Mouse (Mus musculus) stomach, postnatal 0 days (tissue): ENCODE results near the gene Krtap5-4. TPM values are rescaled to one million over a fixed set of nuclear protein-coding genes. Genes with fewer than 3 reads are reported as not detected.
A peak's percentile ranks its signal among the peaks of the same experiment; 100 is the strongest.
"Not testable (repeated sequence)": the region's sequence is repeated elsewhere in the genome, so short reads cannot be mapped to it uniquely, and the experiment has no call there.

Experiments used
- ATAC-seq: fragments of 200-750 bp; cut with Nextera tagmentation; 2 replicates; pipeline ENCODE4 v1.8.0; 2017; ENCODE audit not compliant: low FRiP score, low TSS enrichment
- DNase-seq: peaks from one replicate; pipeline ENCODE4 v3.0.0-alpha.2; 2016; ENCODE audit warnings: low spot score
- H3K27ac ChIP-seq: fragments of 300-500 bp; sonication (generic); replicated peaks from 2 replicates; pipeline ENCODE4 v1.5.1; 2014; ENCODE audit warnings: mild to moderate bottlenecking, control low read depth
- H3K27me3 ChIP-seq: fragments of 300-500 bp; sonication (generic); 2 replicates; pipeline ENCODE4 v1.6.1; 2014; ENCODE audit warnings: low read length; ENCODE audit not compliant: control insufficient read depth, insufficient read depth
- H3K36me3 ChIP-seq: fragments of 300-500 bp; sonication (generic); 2 replicates; pipeline ENCODE4 v1.6.1; 2014; ENCODE audit warnings: low read length, mixed read lengths; ENCODE audit not compliant: control insufficient read depth, insufficient read depth
- H3K4me1 ChIP-seq: fragments of 300-500 bp; sonication (generic); replicated peaks from 2 replicates; pipeline ENCODE4 v1.6.1; 2014; ENCODE audit warnings: antibody characterized with exemption; ENCODE audit not compliant: control insufficient read depth, insufficient read depth
- H3K4me2 ChIP-seq: fragments of 300-500 bp; sonication (generic); replicated peaks from 2 replicates; pipeline ENCODE4 v1.6.1; 2014; ENCODE audit warnings: low read depth, mild to moderate bottlenecking, control low read depth, moderate library complexity
- H3K4me3 ChIP-seq: fragments of 300-500 bp; sonication (generic); 2 replicates; pipeline ENCODE4 v1.5.1; 2014; ENCODE audit warnings: low read depth, low read length, control low read depth
- H3K9ac ChIP-seq: fragments of 300-500 bp; sonication (generic); 2 replicates; pipeline ENCODE4 v1.6.1; 2014; ENCODE audit warnings: mild to moderate bottlenecking, low read length, control low read depth, mixed read lengths
- H3K9me3 ChIP-seq: fragments of 300-500 bp; sonication (generic); 2 replicates; pipeline ENCODE4 v1.6.1; 2016; ENCODE audit warnings: low read length; ENCODE audit not compliant: control insufficient read depth
- CTCF ChIP-seq: IDR thresholded peaks from 2 replicates; pipeline ENCODE4 v1.5.1; 2016; ENCODE audit warnings: antibody characterized with exemption, low read depth, mild to moderate bottlenecking, moderate library complexity
- EP300 ChIP-seq: optimal IDR thresholded peaks from 2 replicates; pipeline ENCODE3; 2016; ENCODE audit warnings: antibody characterized with exemption
- WGBS: fragments of 180-500 bp; shearing (Covaris S2); extraction: QIAGEN DNeasy Blood & Tissue Kit; methylation state at CpG from one replicate; pipeline ENCODE4 v1.1.7; 2014; 5-methylcytosine and 5-hydroxymethylcytosine counted together
- polyA plus RNA-seq: library from polyadenylated mRNA; unstranded; fragments of >200 nt; fragmentation: Nextera tagmentation; extraction: Ambion mirVana; gene quantifications from 2 replicates; pipeline ENCODE4 v1.2.1, GENCODE M21; 2015

Gene Krtap5-4
- polyA plus RNA-seq, 1 experiment from 2014 or later, result not detected

DNA sequence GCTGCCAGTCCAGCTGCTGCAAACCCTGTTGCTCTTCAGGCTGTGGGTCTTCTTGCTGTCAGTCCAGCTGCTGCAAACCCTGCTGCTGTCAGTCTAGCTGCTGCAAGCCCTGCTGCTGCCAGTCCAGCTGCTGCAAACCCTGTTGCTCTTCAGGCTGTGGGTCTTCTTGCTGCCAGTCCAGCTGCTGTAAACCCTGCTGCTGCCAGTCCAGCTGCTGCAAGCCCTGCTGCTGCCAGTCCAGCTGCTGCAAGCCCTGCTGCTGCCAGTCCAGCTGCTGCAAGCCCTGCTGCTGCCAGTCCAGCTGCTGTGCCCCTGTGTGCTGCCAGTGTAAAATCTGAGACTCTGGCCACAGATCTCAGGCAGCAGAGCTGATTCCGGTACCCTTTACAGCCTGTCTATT is 580 bp downstream of the Krtap5-4 start:
- H3K4me2 ChIP-seq, H3K4me3 ChIP-seq, DNase-seq, H3K36me3 ChIP-seq, H3K9ac ChIP-seq, H3K27ac ChIP-seq, H3K27me3 ChIP-seq, H3K4me1 ChIP-seq, ATAC-seq, H3K9me3 ChIP-seq: not testable (repeated sequence)
- 79% methylated on average over 1 of the region's 1 CpGs for WGBS

GRCm38 (mm10) chr7:142314600-142315285 is 11.4 kb downstream of the Krtap5-4 start:
- no peaks in the 10 kb centered on the region for H3K27me3 ChIP-seq
- WGBS, result 57% methylated on average over 5 of the region's 5 CpGs
- no peak overlapping the region for H3K9ac ChIP-seq
- H3K4me3 ChIP-seq, result no peak overlapping the region
- no peak for DNase-seq
- H3K27ac ChIP-seq, result no peak overlapping the region
- no peaks in the 10 kb centered on the region for H3K4me1 ChIP-seq
- no peaks in the 10 kb centered on the region for H3K9me3 ChIP-seq
- H3K4me2 ChIP-seq, result no peak overlapping the region
- no peaks in the 10 kb centered on the region for H3K36me3 ChIP-seq
- TF ChIP-seq EP300 (no peak), CTCF (no peak)
- ATAC-seq, result no peak

DNA sequence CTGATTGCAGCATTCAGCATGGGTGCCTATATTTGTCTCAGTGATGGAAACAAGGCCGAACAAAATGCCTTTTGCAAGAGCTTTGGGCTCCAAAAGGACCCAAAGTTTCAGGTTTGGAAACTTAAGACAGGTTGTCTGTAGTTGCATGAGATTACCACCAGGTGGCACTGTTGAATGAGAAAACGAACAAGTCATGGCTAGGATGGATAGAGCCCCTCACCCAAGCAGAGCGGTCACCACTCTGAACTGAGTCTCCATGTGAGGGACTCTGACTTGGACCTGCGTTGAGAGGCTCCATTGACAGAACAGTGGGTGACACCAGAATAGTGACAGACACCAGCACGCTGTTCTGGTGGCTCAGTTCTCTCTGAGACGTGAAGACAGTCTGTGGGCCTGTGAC is 13.2 kb downstream of the Krtap5-4 start:
- H3K4me2 ChIP-seq, result no peak overlapping the region
- H3K4me3 ChIP-seq, result no peak overlapping the region
- no peaks in the 10 kb centered on the region for H3K4me1 ChIP-seq
- ATAC-seq, result peak; percentile 57; the same call in 1 of the 2 replicates
- no peaks in the 10 kb centered on the region for H3K36me3 ChIP-seq
- WGBS, result 30% methylated on average over 6 of the region's 6 CpGs
- no peaks in the 10 kb centered on the region for H3K27me3 ChIP-seq
- 0 out of 2 replicates have a peak overlapping the region, but pooled peaks have one; percentile 35 for H3K27ac ChIP-seq
- no peak for TF ChIP-seq EP300
- peak; percentile 92 for TF ChIP-seq CTCF
- no peaks in the 10 kb centered on the region for H3K9me3 ChIP-seq
- no peak overlapping the region for H3K9ac ChIP-seq
- no peak for DNase-seq

DNA sequence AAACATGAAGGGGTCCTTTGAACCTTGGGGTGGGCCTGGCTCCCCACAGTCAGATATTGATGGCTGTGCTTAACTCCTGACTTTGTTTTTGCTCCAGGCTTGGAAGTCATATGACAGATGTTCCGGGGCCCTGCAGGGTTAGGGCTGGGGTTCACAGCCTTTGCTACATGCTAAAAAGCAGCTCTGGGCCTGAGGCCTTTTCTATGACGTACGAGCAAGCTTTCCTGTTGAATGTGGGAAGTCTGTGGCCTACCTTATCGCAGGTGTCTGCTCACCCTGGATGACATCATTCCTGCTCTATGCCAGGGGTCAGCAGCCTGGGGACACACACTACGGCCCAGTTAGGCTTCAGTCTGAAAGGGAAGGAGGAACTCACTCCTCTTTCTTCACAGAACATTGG is 13.9 kb downstream of the Krtap5-4 start:
- no peak overlapping the region for H3K4me3 ChIP-seq
- WGBS, result 53% methylated on average over 5 of the region's 5 CpGs
- no peak overlapping the region for H3K9ac ChIP-seq
- H3K9me3 ChIP-seq, result no peaks in the 10 kb centered on the region
- H3K4me1 ChIP-seq, result no peaks in the 10 kb centered on the region
- H3K27ac ChIP-seq, result 0 out of 2 replicates have a peak overlapping the region, but pooled peaks have one; percentile 40
- ATAC-seq (peak; percentile 24; the same call in 1 of the 2 replicates), DNase-seq (no peak)
- H3K27me3 ChIP-seq, result no peaks in the 10 kb centered on the region
- H3K36me3 ChIP-seq, result no peaks in the 10 kb centered on the region
- H3K4me2 ChIP-seq, result no peak overlapping the region
- TF ChIP-seq EP300, result no peak
- no peak for TF ChIP-seq CTCF

DNA sequence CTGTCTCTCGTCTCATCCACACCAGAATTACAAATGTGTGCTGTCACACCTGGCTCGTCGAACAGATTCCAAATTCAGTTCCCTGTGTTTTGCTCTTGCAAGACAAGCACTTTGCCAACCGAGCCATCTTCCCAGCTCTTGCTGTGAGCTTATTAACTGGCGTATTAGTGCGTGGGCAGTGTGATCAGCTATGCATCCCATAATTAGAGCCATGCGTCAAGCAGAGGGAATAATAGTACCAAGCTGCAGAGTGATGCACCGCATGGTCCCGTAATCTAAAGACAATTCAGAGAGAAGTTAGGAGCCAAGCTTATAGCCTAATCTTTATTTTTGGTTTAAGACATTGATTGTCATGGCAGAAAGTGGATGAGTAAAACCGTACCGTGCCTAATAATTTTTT is 15.8 kb downstream of the Krtap5-4 start:
- no peak for DNase-seq
- Histone ChIP-seq H3K4me1 (no peaks in the 10 kb centered on the region), H3K36me3 (no peaks in the 10 kb centered on the region), H3K4me2 (no peak overlapping the region), H3K9me3 (no peaks in the 10 kb centered on the region), H3K9ac (no peak overlapping the region), H3K27me3 (no peaks in the 10 kb centered on the region), H3K27ac (peak overlapping the region; percentile 78), H3K4me3 (no peak overlapping the region)
- ATAC-seq, result no peak
- TF ChIP-seq EP300 (no peak), CTCF (no peak)
- 76% methylated on average over 11 of the region's 11 CpGs for WGBS

DNA sequence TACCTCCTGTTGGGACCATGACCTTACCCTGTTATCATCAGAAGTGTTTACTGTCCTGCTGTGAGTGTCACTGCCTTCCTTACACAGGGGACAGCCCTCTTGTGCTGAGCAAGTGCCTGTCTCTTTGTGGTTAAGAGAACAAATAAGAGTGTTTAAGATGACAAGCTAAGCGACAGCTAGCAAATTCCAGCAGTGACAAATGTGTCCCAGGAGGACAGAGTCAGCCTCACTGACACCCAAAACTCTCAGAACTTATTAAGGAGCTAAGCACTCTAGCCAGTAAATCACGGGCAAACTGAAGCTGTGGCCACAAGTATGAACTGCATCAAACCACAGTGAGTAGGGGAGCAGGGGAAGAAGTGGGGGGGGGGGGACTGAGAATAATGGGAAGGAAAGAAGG is 17.6 kb downstream of the Krtap5-4 start:
- H3K4me2 ChIP-seq, result no peak overlapping the region
- ATAC-seq (no peak), DNase-seq (no peak)
- H3K27ac ChIP-seq, result peak overlapping the region; percentile 78
- no peaks in the 10 kb centered on the region for H3K9me3 ChIP-seq
- H3K27me3 ChIP-seq, result no peaks in the 10 kb centered on the region
- H3K4me3 ChIP-seq, result no peak overlapping the region
- no peaks in the 10 kb centered on the region for H3K4me1 ChIP-seq
- WGBS, result 14% methylated on average over 2 of the region's 2 CpGs
- no peak overlapping the region for H3K9ac ChIP-seq
- no peak for TF ChIP-seq EP300
- no peak for TF ChIP-seq CTCF
- no peaks in the 10 kb centered on the region for H3K36me3 ChIP-seq

- not testable (repeated sequence) for H3K4me3 ChIP-seq, H3K27me3 ChIP-seq, H3K4me1 ChIP-seq, H3K4me2 ChIP-seq, DNase-seq, H3K9me3 ChIP-seq, H3K9ac ChIP-seq, ATAC-seq, H3K36me3 ChIP-seq
- H3K27ac ChIP-seq, result peak overlapping the region; percentile 78
- 56% methylated on average over 3 of the region's 10 CpGs for WGBS
Observed at GRCm38 (mm10) chr7:142321637-142322306, 18.4 kb downstream of the Krtap5-4 start.
